Mouse (Mus musculus) G1E (cell line): ENCODE data around the gene Atp4a.

Experiments used
- CTCF ChIP-seq: IDR thresholded peaks from 2 replicates; pipeline ENCODE4 v1.5.1; 2012; ENCODE audit warnings: low read depth, low read length, inconsistent platforms, mixed read lengths
- GATA1 ChIP-seq: IDR thresholded peaks from 2 replicates; pipeline ENCODE4 v1.6.1; 2012; ENCODE audit warnings: borderline replicate concordance, low read length, inconsistent platforms, mixed read lengths
- POLR2AphosphoS5 ChIP-seq: IDR thresholded peaks from 2 replicates; pipeline ENCODE4 v1.6.1; 2012; ENCODE audit warnings: low read depth, low read length, inconsistent platforms; ENCODE audit not compliant: insufficient replicate concordance
- TAL1 ChIP-seq: conservative IDR thresholded peaks from 2 replicates; pipeline ENCODE4 v1.6.1; 2012; ENCODE audit warnings: low read depth, low read length, inconsistent platforms, mixed read lengths

- TF ChIP-seq CTCF (no peak), TAL1 (no peak), GATA1 (no peak), POLR2AphosphoS5 (no peak)
Observed at GRCm38 (mm10) chr7:30681897-30682296, 30.1 kb upstream of the Atp4a start.
